Mouse (Mus musculus): ENCODE measurements around the gene Gm49380. TPM values are rescaled to one million over a fixed set of nuclear protein-coding genes. Genes with fewer than 3 reads are reported as not detected.
"Not testable (repeated sequence)": the region's sequence is repeated elsewhere in the genome, so short reads cannot be mapped to it uniquely, and the experiment has no call there.

Gene Gm49380
- polyA plus RNA-seq, 1 experiment = 0.67 TPM

- Histone ChIP-seq H3K9me3 (replicated peaks; ENCODE audit: control insufficient read depth, insufficient read depth, low read length, poor library complexity, severe bottlenecking) (no peaks in the 10 kb centered on the region), H3K4me3 (ENCODE audit: low read depth, low read length) (no peak overlapping the region), H3K27me3 (ENCODE audit: control insufficient read depth, insufficient read depth, low read length, poor library complexity, severe bottlenecking) (no peaks in the 10 kb centered on the region), H3K9ac (ENCODE audit: low read depth, poor library complexity, severe bottlenecking) (no peak overlapping the region), H3K4me1 (ENCODE audit: control insufficient read depth, insufficient read depth, low read length) (no peaks in the 10 kb centered on the region), H3K36me3 (ENCODE audit: control insufficient read depth, insufficient read depth, low read length, poor library complexity, severe bottlenecking) (no peaks in the 10 kb centered on the region), H3K27ac (ENCODE audit: insufficient read depth, low read length) (no peak overlapping the region)
- TF ChIP-seq EP300 (IDR thresholded peaks at IDR 0.05; ENCODE audit: insufficient read depth, low read depth, low read length) (no peak), CTCF (IDR thresholded peaks at IDR 0.05; ENCODE audit: low read depth, low read length) (peak; percentile 92), POLR2A (IDR thresholded peaks at IDR 0.05; ENCODE audit: insufficient read depth, low read length) (no peak)
Measured at GRCm38 (mm10) chr9:44119011-44119410, 5.7 kb upstream of the Gm49380 start.

- Histone ChIP-seq H3K27ac (ENCODE audit: insufficient read depth, low read length) (no peak overlapping the region), H3K4me1 (ENCODE audit: control insufficient read depth, insufficient read depth, low read length) (no peaks in the 10 kb centered on the region), H3K4me3 (ENCODE audit: low read depth, low read length) (no peak overlapping the region), H3K9ac (ENCODE audit: low read depth, poor library complexity, severe bottlenecking) (no peak overlapping the region), H3K36me3 (ENCODE audit: control insufficient read depth, insufficient read depth, low read length, poor library complexity, severe bottlenecking) (no peaks in the 10 kb centered on the region), H3K9me3 (replicated peaks; ENCODE audit: control insufficient read depth, insufficient read depth, low read length, poor library complexity, severe bottlenecking) (no peaks in the 10 kb centered on the region), H3K27me3 (ENCODE audit: control insufficient read depth, insufficient read depth, low read length, poor library complexity, severe bottlenecking) (no peaks in the 10 kb centered on the region)
- TF ChIP-seq CTCF (IDR thresholded peaks at IDR 0.05; ENCODE audit: low read depth, low read length) = peak; percentile 23
- no peak for TF ChIP-seq POLR2A (IDR thresholded peaks at IDR 0.05; ENCODE audit: insufficient read depth, low read length)
Measured at GRCm38 (mm10) chr9:44116182-44116581, 2.9 kb upstream of the Gm49380 start.

GRCm38 (mm10) chr9:44115599-44115998, 2.3 kb upstream of the Gm49380 start:
- H3K9me3 ChIP-seq (replicated peaks; ENCODE audit: control insufficient read depth, insufficient read depth, low read length, poor library complexity, severe bottlenecking) = no peaks in the 10 kb centered on the region

GRCm38 (mm10) chr9:44114453-44114852, 1.2 kb upstream of the Gm49380 start:
- no peaks in the 10 kb centered on the region for H3K27me3 ChIP-seq (ENCODE audit: control insufficient read depth, insufficient read depth, low read length, poor library complexity, severe bottlenecking)
- no peaks in the 10 kb centered on the region for H3K4me1 ChIP-seq (ENCODE audit: control insufficient read depth, insufficient read depth, low read length)
- TF ChIP-seq EP300 (IDR thresholded peaks at IDR 0.05; ENCODE audit: insufficient read depth, low read depth, low read length) = no peak
- TF ChIP-seq POLR2A (IDR thresholded peaks at IDR 0.05; ENCODE audit: insufficient read depth, low read length) = no peak
- TF ChIP-seq CTCF (IDR thresholded peaks at IDR 0.05; ENCODE audit: low read depth, low read length) = no peak
- H3K36me3 ChIP-seq (ENCODE audit: control insufficient read depth, insufficient read depth, low read length, poor library complexity, severe bottlenecking) = 0 out of 2 replicates have a peak, but pooled peaks cover 3% of the 10 kb centered on the region
- H3K9ac ChIP-seq (ENCODE audit: low read depth, poor library complexity, severe bottlenecking) = peak overlapping the region; percentile 29
- H3K27ac ChIP-seq (ENCODE audit: insufficient read depth, low read length) = peak overlapping the region; percentile 20; the same call in 1 of the 2 replicates
- no peak overlapping the region for H3K4me3 ChIP-seq (ENCODE audit: low read depth, low read length)
- H3K9me3 ChIP-seq (replicated peaks; ENCODE audit: control insufficient read depth, insufficient read depth, low read length, poor library complexity, severe bottlenecking) = no peaks in the 10 kb centered on the region

More at GRCm38 (mm10) chr9:44115599-44115998, 2.3 kb upstream of the Gm49380 start:
- H3K4me3 ChIP-seq (ENCODE audit: low read depth, low read length) = no peak overlapping the region
- no peaks in the 10 kb centered on the region for H3K4me1 ChIP-seq (ENCODE audit: control insufficient read depth, insufficient read depth, low read length)
- TF ChIP-seq EP300 (IDR thresholded peaks at IDR 0.05; ENCODE audit: insufficient read depth, low read depth, low read length) (no peak), CTCF (IDR thresholded peaks at IDR 0.05; ENCODE audit: low read depth, low read length) (no peak), POLR2A (IDR thresholded peaks at IDR 0.05; ENCODE audit: insufficient read depth, low read length) (no peak)
- H3K27ac ChIP-seq (ENCODE audit: insufficient read depth, low read length) = no peak overlapping the region
- H3K36me3 ChIP-seq (ENCODE audit: control insufficient read depth, insufficient read depth, low read length, poor library complexity, severe bottlenecking) = no peaks in the 10 kb centered on the region
- no peaks in the 10 kb centered on the region for H3K27me3 ChIP-seq (ENCODE audit: control insufficient read depth, insufficient read depth, low read length, poor library complexity, severe bottlenecking)
- H3K9ac ChIP-seq (ENCODE audit: low read depth, poor library complexity, severe bottlenecking) = no peak overlapping the region

- H3K27me3 ChIP-seq (ENCODE audit: control insufficient read depth, insufficient read depth, low read length, poor library complexity, severe bottlenecking); H3K36me3 ChIP-seq (ENCODE audit: control insufficient read depth, insufficient read depth, low read length, poor library complexity, severe bottlenecking); H3K27ac ChIP-seq (ENCODE audit: insufficient read depth, low read length); H3K4me3 ChIP-seq (ENCODE audit: low read depth, low read length); H3K4me1 ChIP-seq (ENCODE audit: control insufficient read depth, insufficient read depth, low read length); H3K9ac ChIP-seq (ENCODE audit: low read depth, poor library complexity, severe bottlenecking); H3K9me3 ChIP-seq (replicated peaks; ENCODE audit: control insufficient read depth, insufficient read depth, low read length, poor library complexity, severe bottlenecking): not testable (repeated sequence)
Measured at GRCm38 (mm10) chr9:44111909-44112308, 1.4 kb downstream of the Gm49380 start.

GRCm38 (mm10) chr9:44109360-44110095, 3.8 kb downstream of the Gm49380 start:
- Histone ChIP-seq H3K9ac (ENCODE audit: low read depth, poor library complexity, severe bottlenecking) (no peak overlapping the region), H3K4me3 (ENCODE audit: low read depth, low read length) (no peak overlapping the region), H3K4me1 (ENCODE audit: control insufficient read depth, insufficient read depth, low read length) (no peaks in the 10 kb centered on the region), H3K36me3 (ENCODE audit: control insufficient read depth, insufficient read depth, low read length, poor library complexity, severe bottlenecking) (0 out of 2 replicates have a peak, but pooled peaks cover 3% of the 10 kb centered on the region), H3K27ac (ENCODE audit: insufficient read depth, low read length) (no peak overlapping the region), H3K9me3 (replicated peaks; ENCODE audit: control insufficient read depth, insufficient read depth, low read length, poor library complexity, severe bottlenecking) (no peaks in the 10 kb centered on the region), H3K27me3 (ENCODE audit: control insufficient read depth, insufficient read depth, low read length, poor library complexity, severe bottlenecking) (no peaks in the 10 kb centered on the region)
- TF ChIP-seq CTCF (IDR thresholded peaks at IDR 0.05; ENCODE audit: low read depth, low read length) (peak; percentile 62), POLR2A (IDR thresholded peaks at IDR 0.05; ENCODE audit: insufficient read depth, low read length) (no peak)
